Mouse (Mus musculus): Measurements from ENCODE around the gene Slc27a5. TPM values are rescaled to one million over a fixed set of nuclear protein-coding genes. Genes with fewer than 3 reads are reported as not detected.

Gene Slc27a5
- polyA plus RNA-seq, 1 experiment = 1.7 TPM

DNA sequence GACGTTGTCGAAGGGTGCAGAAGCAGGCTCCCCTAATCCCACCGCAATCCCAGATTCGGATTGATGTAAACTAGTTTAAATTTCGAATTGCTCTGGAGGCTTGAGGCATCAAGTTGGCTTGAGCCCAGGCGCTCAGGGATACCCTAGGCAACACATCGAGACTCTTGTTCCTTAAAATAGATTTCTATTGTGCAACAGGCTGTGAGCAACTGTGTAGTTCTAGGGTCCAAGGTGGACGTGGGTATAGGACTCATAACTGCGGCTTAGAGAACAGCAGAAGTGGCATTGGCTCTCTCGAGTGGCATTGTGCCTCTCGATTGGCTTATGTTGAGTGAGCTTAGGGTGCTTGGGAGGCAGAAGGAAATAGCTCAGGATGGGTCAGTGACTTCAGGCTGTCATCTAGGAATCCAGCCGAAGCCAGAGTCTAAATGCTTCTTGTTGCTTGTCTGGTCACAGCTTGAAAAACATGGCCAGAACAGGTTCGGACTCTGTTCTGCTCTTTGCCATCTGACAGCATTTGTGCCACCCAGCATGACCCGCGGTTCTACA, 40.7 kb upstream of the Slc27a5 start:
- H3K27ac ChIP-seq (ENCODE audit: insufficient read depth, low read length) = peak overlapping the region; percentile 99
- 1% methylated on average over 15 of the region's 15 CpGs for whole genome bisulfite sequencing
- DNase-seq = no peak

DNA sequence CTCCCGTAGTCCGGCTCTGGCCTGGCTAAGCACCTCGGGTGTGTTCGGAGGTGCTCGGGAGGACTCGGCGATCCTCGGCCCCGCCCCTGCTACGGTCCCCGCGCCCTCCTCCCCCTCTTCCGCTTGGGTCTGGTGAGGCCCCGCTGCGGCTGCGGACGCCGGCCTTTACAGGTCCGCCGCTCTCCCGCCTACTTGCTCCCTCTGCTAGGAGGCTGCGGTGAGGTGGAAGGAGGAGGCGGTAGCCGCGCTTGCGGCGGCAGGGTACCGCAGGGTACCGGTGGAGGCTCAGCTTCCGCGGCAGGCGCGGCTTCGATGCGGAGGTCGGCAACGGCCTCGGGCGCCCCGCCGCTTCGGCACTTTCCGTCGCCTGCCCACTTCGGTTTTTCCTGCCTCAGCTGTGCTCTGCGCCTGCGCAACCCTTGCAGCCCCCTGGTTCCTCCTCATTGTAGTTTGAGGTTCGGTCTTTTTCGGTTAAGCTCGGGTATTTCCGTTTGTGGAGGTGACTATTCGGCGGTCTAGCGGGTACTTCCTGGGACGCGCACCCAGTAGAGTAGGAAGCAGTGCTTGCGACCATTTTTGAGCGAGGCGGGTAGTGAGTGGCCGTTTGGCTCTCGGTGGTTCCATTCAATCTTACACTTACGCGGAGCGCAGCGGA, 40.0 kb upstream of the Slc27a5 start, which contains the start of gene Ube2m:
TSS of gene Ube2m (minus strand) at position 375 of the 655 bp plus-strand sequence.
- H3K27me3 ChIP-seq (ENCODE audit: control insufficient read depth, insufficient read depth, low read length) = no peaks in the 10 kb centered on the region
- under 1% methylated on average over 64 of the region's 65 CpGs for WGBS
- TF ChIP-seq CTCF (IDR thresholded peaks at IDR 0.05; ENCODE audit: borderline replicate concordance, insufficient read depth, low read depth, low read length) (no peak), POLR2A (IDR thresholded peaks at IDR 0.05; ENCODE audit: borderline replicate concordance, insufficient read depth, low read length) (peak; percentile 85; the same call in 1 of the 2 replicates)
- DNase-seq = peak; percentile 98 to 100
- H3K4me3 ChIP-seq (replicated peaks; ENCODE audit: insufficient read depth, low read depth, low read length) = peak within 1 kb of the TSS; percentile 88
- H3K27ac ChIP-seq (ENCODE audit: insufficient read depth, low read length) = peak within 1 kb of the TSS; percentile 99
- H3K4me1 ChIP-seq (ENCODE audit: control insufficient read depth, insufficient read depth, low read length) = peaks cover 14% of the 10 kb centered on the region

More for the DNA sequence above, 40.7 kb upstream of the Slc27a5 start:
- Histone ChIP-seq H3K27me3 (ENCODE audit: control insufficient read depth, insufficient read depth, low read length) (no peaks in the 10 kb centered on the region), H3K4me3 (replicated peaks; ENCODE audit: insufficient read depth, low read depth, low read length) (peak overlapping the region; percentile 88), H3K4me1 (ENCODE audit: control insufficient read depth, insufficient read depth, low read length) (peaks cover 16% of the 10 kb centered on the region)
- no peak for TF ChIP-seq POLR2A (IDR thresholded peaks at IDR 0.05; ENCODE audit: borderline replicate concordance, insufficient read depth, low read length)
- TF ChIP-seq CTCF (IDR thresholded peaks at IDR 0.05; ENCODE audit: borderline replicate concordance, insufficient read depth, low read depth, low read length) = no peak

DNA sequence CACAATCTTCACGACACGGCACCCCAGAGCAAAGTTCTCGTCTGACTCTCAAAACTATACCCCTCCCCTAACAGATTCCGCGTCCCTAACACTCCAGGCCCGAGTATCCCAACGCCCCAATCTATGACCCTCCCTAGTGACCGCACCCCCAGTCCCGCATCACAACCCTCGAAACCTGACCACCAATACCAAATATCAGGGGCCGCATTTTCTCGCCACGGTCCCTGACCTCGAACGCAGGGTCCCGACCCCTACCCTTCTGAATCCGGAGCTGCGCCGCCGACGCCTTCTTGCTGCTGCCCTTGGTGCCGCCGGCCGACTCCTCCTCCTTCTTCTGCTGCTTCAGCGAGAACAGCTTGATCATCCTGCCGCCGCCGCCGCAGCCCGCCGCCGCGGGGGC, 39.4 kb upstream of the Slc27a5 start:
- 1% methylated on average over 32 of the region's 33 CpGs for WGBS
- Histone ChIP-seq H3K27ac (ENCODE audit: insufficient read depth, low read length) (peak overlapping the region; percentile 58), H3K4me3 (replicated peaks; ENCODE audit: insufficient read depth, low read depth, low read length) (peak overlapping the region; percentile 88), H3K27me3 (ENCODE audit: control insufficient read depth, insufficient read depth, low read length) (no peaks in the 10 kb centered on the region), H3K4me1 (ENCODE audit: control insufficient read depth, insufficient read depth, low read length) (peaks cover 7% of the 10 kb centered on the region)
- TF ChIP-seq POLR2A (IDR thresholded peaks at IDR 0.05; ENCODE audit: borderline replicate concordance, insufficient read depth, low read length) (no peak), CTCF (IDR thresholded peaks at IDR 0.05; ENCODE audit: borderline replicate concordance, insufficient read depth, low read depth, low read length) (no peak)
- peak in 1 of 2 experiments; percentile 59 for DNase-seq

DNA sequence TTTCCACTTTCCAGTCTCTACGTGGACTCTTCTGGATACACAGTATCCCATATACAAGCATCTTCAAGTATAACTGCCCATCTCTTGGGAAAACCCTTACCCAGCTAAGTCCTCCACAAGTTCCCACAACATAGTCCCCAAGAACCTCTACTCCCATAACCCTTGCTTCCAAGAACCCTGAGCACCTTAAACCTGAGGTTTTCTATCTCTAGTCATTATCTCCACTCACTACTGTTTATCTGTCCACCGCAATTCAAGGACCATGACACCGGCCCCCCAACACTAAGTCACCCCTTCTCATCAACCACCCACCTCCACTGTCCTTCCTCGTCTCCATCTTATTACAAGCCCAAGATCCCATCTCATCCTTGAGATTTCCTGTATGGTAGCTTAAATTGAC, 38.8 kb upstream of the Slc27a5 start:
- Histone ChIP-seq H3K27ac (ENCODE audit: insufficient read depth, low read length) (no peak overlapping the region), H3K4me1 (ENCODE audit: control insufficient read depth, insufficient read depth, low read length) (peaks cover 7% of the 10 kb centered on the region), H3K4me3 (replicated peaks; ENCODE audit: insufficient read depth, low read depth, low read length) (peak overlapping the region; percentile 88), H3K27me3 (ENCODE audit: control insufficient read depth, insufficient read depth, low read length) (no peaks in the 10 kb centered on the region)
- DNase-seq = peak in 1 of 2 experiments; percentile 10
- 34% methylated on average over 4 of the region's 4 CpGs for WGBS
- TF ChIP-seq CTCF (IDR thresholded peaks at IDR 0.05; ENCODE audit: borderline replicate concordance, insufficient read depth, low read depth, low read length) (no peak), POLR2A (IDR thresholded peaks at IDR 0.05; ENCODE audit: borderline replicate concordance, insufficient read depth, low read length) (no peak)

DNA sequence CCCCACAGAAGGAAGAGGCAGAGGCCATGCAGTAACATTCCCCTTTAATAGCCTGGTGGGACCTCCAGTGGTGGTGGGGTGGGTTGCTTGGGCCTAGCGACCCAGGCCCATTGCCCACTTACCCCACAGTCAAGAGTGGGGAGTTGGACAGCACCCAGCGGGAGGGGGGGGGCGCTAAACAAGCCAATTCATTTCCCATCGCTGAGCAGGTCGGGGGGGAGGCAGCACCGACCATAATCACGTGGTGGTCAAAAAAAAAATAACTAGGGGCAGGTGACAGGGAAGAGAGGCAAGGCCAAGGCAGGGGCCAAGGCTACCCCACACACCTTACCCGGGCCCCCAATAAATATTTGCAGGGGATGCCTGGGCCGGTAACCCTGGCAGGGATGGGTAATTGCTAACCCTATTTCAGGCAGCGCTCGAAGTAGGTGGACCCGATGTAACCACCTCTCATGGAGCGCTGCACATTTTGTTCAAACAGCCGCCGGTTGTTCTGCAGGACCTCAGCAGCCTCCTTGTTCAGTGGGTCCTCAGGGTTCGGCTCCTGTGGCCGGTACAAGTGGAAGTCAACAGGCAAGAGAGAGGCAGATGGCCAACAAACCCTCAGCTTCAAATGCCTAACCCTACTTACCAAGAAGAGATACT, 37.3 kb upstream of the Slc27a5 start:
- Histone ChIP-seq H3K27ac (ENCODE audit: insufficient read depth, low read length) (0 out of 2 replicates have a peak overlapping the region, but pooled peaks have one; percentile 4), H3K4me3 (replicated peaks; ENCODE audit: insufficient read depth, low read depth, low read length) (peak overlapping the region; percentile 90), H3K27me3 (ENCODE audit: control insufficient read depth, insufficient read depth, low read length) (no peaks in the 10 kb centered on the region), H3K4me1 (ENCODE audit: control insufficient read depth, insufficient read depth, low read length) (peaks cover 7% of the 10 kb centered on the region)
- 68% methylated on average over 17 of the region's 17 CpGs for WGBS
- peak in 1 of 2 experiments; percentile 48 for DNase-seq
- TF ChIP-seq POLR2A (IDR thresholded peaks at IDR 0.05; ENCODE audit: borderline replicate concordance, insufficient read depth, low read length) = no peak
- TF ChIP-seq CTCF (IDR thresholded peaks at IDR 0.05; ENCODE audit: borderline replicate concordance, insufficient read depth, low read depth, low read length) = no peak

DNA sequence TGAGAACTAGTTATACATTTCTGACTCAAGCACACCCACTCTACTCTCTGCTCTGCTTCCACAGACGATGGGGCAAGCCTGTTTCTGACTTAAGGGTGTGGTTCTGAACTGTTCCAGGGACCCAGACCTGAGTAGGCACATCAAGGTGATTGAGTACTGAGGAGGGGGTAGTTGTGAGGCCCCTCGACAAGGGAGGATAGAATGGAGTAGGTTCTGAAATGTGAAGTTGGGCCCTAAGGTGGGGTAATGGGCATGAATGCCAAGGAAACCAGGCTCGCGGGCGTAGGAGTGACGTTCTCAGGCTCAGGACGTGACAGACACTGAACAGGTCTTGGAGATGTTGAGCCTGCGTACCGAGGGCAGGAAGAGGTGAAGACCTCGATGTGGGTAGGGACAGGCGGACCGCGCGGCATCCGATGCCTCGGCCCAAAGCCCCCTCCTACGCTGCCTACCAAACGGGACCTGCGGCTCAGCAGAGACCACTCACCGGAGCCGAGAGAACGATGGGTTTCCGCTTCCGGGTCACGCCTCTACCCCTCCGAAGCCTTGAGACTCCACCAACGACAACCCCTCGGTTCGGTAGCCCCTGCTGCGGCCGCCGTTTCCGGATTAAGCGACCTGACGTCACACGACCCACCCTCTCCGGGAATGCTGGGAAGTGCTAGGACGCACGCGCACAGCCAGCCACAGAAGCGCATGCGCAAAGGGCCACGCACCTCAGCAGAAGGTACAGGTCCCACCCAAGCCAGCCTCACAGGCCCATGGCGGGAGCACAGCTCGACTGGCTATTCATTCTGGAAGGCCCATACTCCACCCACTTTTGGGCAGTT, 36.4 kb upstream of the Slc27a5 start, which contains the start of gene Chmp2a:
TSS of gene Chmp2a (minus strand) at position 660 of the 830 bp plus-strand sequence.
- H3K27ac ChIP-seq (ENCODE audit: insufficient read depth, low read length) = peak within 1 kb of the TSS; percentile 81
- TF ChIP-seq POLR2A (IDR thresholded peaks at IDR 0.05; ENCODE audit: borderline replicate concordance, insufficient read depth, low read length) (peak; percentile 89), CTCF (IDR thresholded peaks at IDR 0.05; ENCODE audit: borderline replicate concordance, insufficient read depth, low read depth, low read length) (no peak)
- DNase-seq = peak; percentile 97 to 98
- WGBS = under 1% methylated on average over 45 of the region's 45 CpGs
- peaks cover 7% of the 10 kb centered on the region for H3K4me1 ChIP-seq (ENCODE audit: control insufficient read depth, insufficient read depth, low read length)
- H3K4me3 ChIP-seq (replicated peaks; ENCODE audit: insufficient read depth, low read depth, low read length) = peak within 1 kb of the TSS; percentile 90
- H3K27me3 ChIP-seq (ENCODE audit: control insufficient read depth, insufficient read depth, low read length) = no peaks in the 10 kb centered on the region

Data from cerebellum, adult 2 months (tissue).